Mouse (Mus musculus): Measurements from ENCODE around the gene Cacng7. TPM values are rescaled to one million over a fixed set of nuclear protein-coding genes. Genes with fewer than 3 reads are reported as not detected.

The Cacng7 gene
- polyA plus RNA-seq, 1 experiment from 2014 or later: 0.25 TPM

- H3K9ac ChIP-seq (replicated peaks; ENCODE audit: low read depth): no peak overlapping the region
- no peak for ATAC-seq
- no peaks in the 10 kb centered on the region for H3K27me3 ChIP-seq (replicated peaks; ENCODE audit: insufficient read depth, low read length)
- no peak for DNase-seq (ENCODE audit: low spot score)
- H3K36me3 ChIP-seq (ENCODE audit: insufficient read depth, low read length): no peaks in the 10 kb centered on the region
- TF ChIP-seq EP300 (IDR thresholded peaks at IDR 0.05) (no peak), CTCF (IDR thresholded peaks at IDR 0.05) (no peak)
- no peaks in the 10 kb centered on the region for H3K9me3 ChIP-seq (ENCODE audit: low read length)
- no peak overlapping the region for H3K4me2 ChIP-seq (replicated peaks; ENCODE audit: low read depth, low read length)
- 63% methylated on average over 6 of the region's 6 CpGs for WGBS
- H3K27ac ChIP-seq (ENCODE audit: low read length): no peak overlapping the region
- H3K4me1 ChIP-seq (ENCODE audit: insufficient read depth, low read depth, low read length): no peaks in the 10 kb centered on the region
- no peak overlapping the region for H3K4me3 ChIP-seq (ENCODE audit: low read depth, low read length)
These were observed 53.4 kb downstream of the Cacng7 start for GRCm38 (mm10) chr7:3386036-3386730.

GRCm38 (mm10) chr7:3387761-3388160, 55.0 kb downstream of the Cacng7 start:
- H3K36me3 ChIP-seq (ENCODE audit: insufficient read depth, low read length): no peaks in the 10 kb centered on the region
- H3K4me1 ChIP-seq (ENCODE audit: insufficient read depth, low read depth, low read length): no peaks in the 10 kb centered on the region
- H3K4me3 ChIP-seq (ENCODE audit: low read depth, low read length): no peak overlapping the region
- H3K9ac ChIP-seq (replicated peaks; ENCODE audit: low read depth): no peak overlapping the region
- no peak overlapping the region for H3K4me2 ChIP-seq (replicated peaks; ENCODE audit: low read depth, low read length)
- no peak overlapping the region for H3K27ac ChIP-seq (ENCODE audit: low read length)
- no peaks in the 10 kb centered on the region for H3K9me3 ChIP-seq (ENCODE audit: low read length)
- DNase-seq (ENCODE audit: low spot score): no peak
- H3K27me3 ChIP-seq (replicated peaks; ENCODE audit: insufficient read depth, low read length): no peaks in the 10 kb centered on the region
- no peak for TF ChIP-seq EP300 (IDR thresholded peaks at IDR 0.05)
- no peak for TF ChIP-seq CTCF (IDR thresholded peaks at IDR 0.05)
- WGBS: 85% methylated on average over 18 of the region's 18 CpGs
- no peak for ATAC-seq

- Histone ChIP-seq H3K27me3 (replicated peaks; ENCODE audit: insufficient read depth, low read length) (no peaks in the 10 kb centered on the region), H3K27ac (ENCODE audit: low read length) (no peak overlapping the region), H3K4me2 (replicated peaks; ENCODE audit: low read depth, low read length) (no peak overlapping the region), H3K4me1 (ENCODE audit: insufficient read depth, low read depth, low read length) (no peaks in the 10 kb centered on the region), H3K4me3 (ENCODE audit: low read depth, low read length) (no peak overlapping the region), H3K36me3 (ENCODE audit: insufficient read depth, low read length) (no peaks in the 10 kb centered on the region), H3K9me3 (ENCODE audit: low read length) (no peaks in the 10 kb centered on the region), H3K9ac (replicated peaks; ENCODE audit: low read depth) (no peak overlapping the region)
- no peak for DNase-seq (ENCODE audit: low spot score)
- no peak for ATAC-seq
- WGBS: 43% methylated on average over 6 of the region's 6 CpGs
- TF ChIP-seq EP300 (IDR thresholded peaks at IDR 0.05) (no peak), CTCF (IDR thresholded peaks at IDR 0.05) (no peak)
These were observed 56.1 kb downstream of the Cacng7 start for GRCm38 (mm10) chr7:3388885-3389284.

GRCm38 (mm10) chr7:3389444-3390412, 57.0 kb downstream of the Cacng7 start:
- peak overlapping the region; percentile 25 for H3K4me2 ChIP-seq (replicated peaks; ENCODE audit: low read depth, low read length)
- no peak overlapping the region for H3K9ac ChIP-seq (replicated peaks; ENCODE audit: low read depth)
- no peaks in the 10 kb centered on the region for H3K4me1 ChIP-seq (ENCODE audit: insufficient read depth, low read depth, low read length)
- WGBS: 1% methylated on average over 17 of the region's 17 CpGs
- no peaks in the 10 kb centered on the region for H3K27me3 ChIP-seq (replicated peaks; ENCODE audit: insufficient read depth, low read length)
- no peaks in the 10 kb centered on the region for H3K9me3 ChIP-seq (ENCODE audit: low read length)
- no peak overlapping the region for H3K27ac ChIP-seq (ENCODE audit: low read length)
- peak; percentile 24 for DNase-seq (ENCODE audit: low spot score)
- no peak for ATAC-seq
- H3K36me3 ChIP-seq (ENCODE audit: insufficient read depth, low read length): no peaks in the 10 kb centered on the region
- no peak for TF ChIP-seq EP300 (IDR thresholded peaks at IDR 0.05)
- no peak for TF ChIP-seq CTCF (IDR thresholded peaks at IDR 0.05)
- no peak overlapping the region for H3K4me3 ChIP-seq (ENCODE audit: low read depth, low read length)

- ATAC-seq (no peak), DNase-seq (ENCODE audit: low spot score) (no peak)
- no peak within 1 kb of the TSS for H3K27ac ChIP-seq (ENCODE audit: low read length)
- no peaks in the 10 kb centered on the region for H3K9me3 ChIP-seq (ENCODE audit: low read length)
- TF ChIP-seq CTCF (IDR thresholded peaks at IDR 0.05) (no peak), EP300 (IDR thresholded peaks at IDR 0.05) (no peak)
- H3K4me3 ChIP-seq (ENCODE audit: low read depth, low read length): no peak within 1 kb of the TSS
- no peaks in the 10 kb centered on the region for H3K4me1 ChIP-seq (ENCODE audit: insufficient read depth, low read depth, low read length)
- H3K27me3 ChIP-seq (replicated peaks; ENCODE audit: insufficient read depth, low read length): no peaks in the 10 kb centered on the region
- H3K9ac ChIP-seq (replicated peaks; ENCODE audit: low read depth): no peak within 1 kb of the TSS
- under 1% methylated on average over 7 of the region's 7 CpGs for WGBS
- H3K36me3 ChIP-seq (ENCODE audit: insufficient read depth, low read length): no peaks in the 10 kb centered on the region
- peak within 1 kb of the TSS; percentile 25 for H3K4me2 ChIP-seq (replicated peaks; ENCODE audit: low read depth, low read length)
These were observed 57.8 kb downstream of the Cacng7 start, which contains the start of gene Cacng8 for GRCm38 (mm10) chr7:3390413-3391080. Gene Cacng8 (plus strand): TSS chr7:3390683.

GRCm38 (mm10) chr7:3391081-3391451, 58.3 kb downstream of the Cacng7 start:
- no peak for ATAC-seq
- no peak for TF ChIP-seq CTCF (IDR thresholded peaks at IDR 0.05)
- WGBS: 5% methylated on average over 12 of the region's 12 CpGs
- Histone ChIP-seq H3K27me3 (replicated peaks; ENCODE audit: insufficient read depth, low read length) (no peaks in the 10 kb centered on the region), H3K27ac (ENCODE audit: low read length) (no peak overlapping the region), H3K9me3 (ENCODE audit: low read length) (no peaks in the 10 kb centered on the region), H3K4me2 (replicated peaks; ENCODE audit: low read depth, low read length) (no peak overlapping the region), H3K4me3 (ENCODE audit: low read depth, low read length) (no peak overlapping the region), H3K9ac (replicated peaks; ENCODE audit: low read depth) (no peak overlapping the region), H3K4me1 (ENCODE audit: insufficient read depth, low read depth, low read length) (no peaks in the 10 kb centered on the region), H3K36me3 (ENCODE audit: insufficient read depth, low read length) (no peaks in the 10 kb centered on the region)
- no peak for DNase-seq (ENCODE audit: low spot score)
